Mouse (Mus musculus) thymus, postnatal 10 days (tissue): ENCODE data around the gene Arhgef16.
A peak's percentile ranks its signal among the peaks of the same experiment; 100 is the strongest.

Source experiments
- DNase-seq, 2 experiments: peaks; one replicate each; pipeline ENCODE4 v3.0.0; 2021; ENCODE audit warnings: low spot score in 2 of 2

Arhgef16 gene

DNA sequence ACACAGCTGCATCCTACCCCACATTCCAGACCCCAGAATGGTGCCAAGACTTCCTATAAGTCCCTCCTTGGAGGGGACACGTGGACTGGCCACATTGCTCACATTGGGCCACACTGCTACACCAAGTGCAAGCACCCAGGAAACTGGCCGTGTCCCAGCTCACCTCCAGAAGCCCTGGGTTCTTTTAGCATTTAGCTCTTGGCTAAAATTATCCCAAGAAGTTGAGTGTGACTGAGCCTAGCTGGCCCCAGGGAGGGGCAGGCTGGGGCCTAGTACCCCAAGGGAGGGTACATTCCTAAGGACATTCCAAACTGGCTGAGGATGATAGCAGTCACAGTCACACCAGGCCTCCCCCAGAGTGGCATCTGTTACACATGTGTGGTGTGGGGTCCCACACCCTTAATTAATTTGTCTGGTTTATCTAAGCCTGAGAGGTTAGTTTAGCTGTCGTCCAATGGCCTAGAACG lies 7.7 kb downstream of the Arhgef16 start:
- no peak for DNase-seq

- DNase-seq: no peak
Measured at GRCm38 (mm10) chr4:154283671-154284070, 17.8 kb downstream of the Arhgef16 start.

- no peak for DNase-seq
Measured at GRCm38 (mm10) chr4:154279481-154279880, 22.0 kb downstream of the Arhgef16 start.

DNA sequence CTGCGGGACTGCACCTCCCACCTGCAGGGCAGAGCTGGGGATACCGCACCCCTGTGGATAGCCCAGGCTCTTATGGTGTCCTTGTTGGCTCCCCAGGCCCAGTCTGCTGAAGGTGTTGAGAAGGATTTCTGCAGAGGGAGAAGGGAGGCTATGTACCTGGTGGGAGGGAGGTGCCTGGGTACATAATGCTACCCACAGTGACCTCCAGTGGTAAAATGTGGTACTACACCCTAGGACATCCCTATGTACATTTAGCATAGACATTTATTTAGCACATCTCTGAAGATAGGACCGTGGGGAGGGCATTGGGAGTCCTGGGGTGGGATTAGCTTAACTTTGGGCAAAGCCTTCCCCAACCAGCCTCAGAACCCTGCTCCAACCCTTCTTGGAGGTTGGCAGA lies 28.5 kb downstream of the Arhgef16 start:
- peak in 1 of 2 experiments; percentile 40 for DNase-seq

- no peak for DNase-seq
Measured at GRCm38 (mm10) chr4:154269520-154269919, 32.0 kb downstream of the Arhgef16 start.

DNA sequence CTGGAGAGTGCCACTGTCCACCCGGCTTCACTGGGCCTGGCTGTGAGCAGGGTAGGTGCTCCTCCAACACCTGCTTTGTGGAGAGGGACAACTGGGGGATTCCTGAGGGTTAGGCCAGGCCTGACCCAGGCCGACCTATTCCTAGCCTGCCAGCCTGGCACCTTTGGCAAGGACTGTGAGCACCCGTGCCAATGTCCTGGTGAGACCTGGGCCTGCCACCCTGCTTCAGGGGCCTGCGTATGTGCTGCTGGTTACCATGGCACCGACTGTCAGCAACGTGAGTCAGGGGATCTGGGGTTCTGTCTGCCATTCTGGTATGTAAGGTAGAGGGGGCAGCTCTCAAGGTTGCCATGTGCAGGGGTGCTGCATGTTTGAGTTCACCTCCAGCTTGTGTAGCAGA lies 34.0 kb downstream of the Arhgef16 start:
- DNase-seq: no peak

GRCm38 (mm10) chr4:154262071-154262470 lies 39.4 kb downstream of the Arhgef16 start:
- DNase-seq: no peak

GRCm38 (mm10) chr4:154260755-154261154 lies 40.7 kb downstream of the Arhgef16 start:
- no peak for DNase-seq

- no peak for DNase-seq
Measured at GRCm38 (mm10) chr4:154252537-154253255, 48.8 kb downstream of the Arhgef16 start.

DNA sequence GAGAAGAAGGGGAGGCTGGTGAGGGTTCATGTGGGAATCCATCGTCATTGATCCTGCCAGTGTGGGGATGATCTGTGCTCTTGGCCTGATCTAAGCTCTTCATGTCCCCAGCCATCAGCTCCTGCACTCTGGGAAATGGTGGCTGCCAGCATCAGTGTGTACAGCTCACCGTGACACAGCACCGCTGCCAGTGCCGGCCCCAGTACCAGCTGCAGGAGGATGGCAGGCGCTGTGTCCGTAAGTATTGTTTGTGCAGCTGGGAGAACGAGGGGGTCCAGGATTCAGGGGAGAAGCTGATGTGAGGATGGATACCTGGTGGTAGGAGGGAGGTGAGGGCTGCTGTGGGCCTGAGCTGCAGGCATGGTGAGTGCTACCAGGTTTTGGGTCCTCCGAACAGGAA lies 52.2 kb downstream of the Arhgef16 start:
- DNase-seq: no peak

- DNase-seq: no peak
Measured at GRCm38 (mm10) chr4:154248092-154248805, 53.2 kb downstream of the Arhgef16 start.

DNA sequence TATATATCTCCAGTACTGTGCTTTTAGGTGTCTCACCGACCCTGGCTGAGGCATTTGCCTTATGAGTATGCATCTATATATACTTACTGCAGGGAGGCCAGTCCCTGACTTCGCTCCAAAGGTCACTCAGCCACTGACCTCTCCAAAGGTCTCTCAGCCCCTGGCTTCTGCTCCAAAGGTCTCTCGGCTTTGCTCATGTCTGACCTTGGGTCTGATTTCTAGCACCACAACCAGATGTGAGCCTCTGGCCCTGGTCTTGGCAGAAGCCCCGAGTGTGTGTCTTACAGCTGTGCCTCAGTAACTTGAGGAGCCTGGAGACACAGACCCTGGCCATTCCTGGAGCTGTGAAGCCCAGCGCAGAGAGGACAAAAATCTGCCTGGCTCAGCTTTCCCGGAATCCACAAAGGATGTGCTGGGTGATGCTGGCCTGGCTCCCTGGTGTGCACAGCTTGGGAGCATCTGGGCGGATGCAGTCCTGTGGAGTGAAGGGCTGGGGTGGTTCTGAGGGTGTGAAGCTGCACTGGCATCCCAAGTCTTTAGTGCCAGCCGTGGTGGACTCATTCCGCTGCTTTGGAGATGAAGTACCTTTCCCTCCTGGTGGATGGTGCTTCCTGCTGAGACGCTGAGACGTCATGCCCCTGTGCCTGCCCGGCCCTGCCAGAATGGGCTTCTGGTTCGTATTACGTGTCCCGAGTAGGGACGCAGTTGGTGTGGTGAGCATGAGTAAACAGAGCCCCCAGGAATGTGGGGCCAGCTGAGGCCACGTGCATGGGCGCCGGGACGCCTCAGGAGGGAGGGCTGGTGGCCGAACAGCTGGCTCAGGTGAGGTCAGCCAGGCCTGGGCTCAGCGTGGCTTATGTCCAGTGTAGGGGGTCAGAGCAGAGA lies 54.0 kb downstream of the Arhgef16 start:
- no peak for DNase-seq

DNA sequence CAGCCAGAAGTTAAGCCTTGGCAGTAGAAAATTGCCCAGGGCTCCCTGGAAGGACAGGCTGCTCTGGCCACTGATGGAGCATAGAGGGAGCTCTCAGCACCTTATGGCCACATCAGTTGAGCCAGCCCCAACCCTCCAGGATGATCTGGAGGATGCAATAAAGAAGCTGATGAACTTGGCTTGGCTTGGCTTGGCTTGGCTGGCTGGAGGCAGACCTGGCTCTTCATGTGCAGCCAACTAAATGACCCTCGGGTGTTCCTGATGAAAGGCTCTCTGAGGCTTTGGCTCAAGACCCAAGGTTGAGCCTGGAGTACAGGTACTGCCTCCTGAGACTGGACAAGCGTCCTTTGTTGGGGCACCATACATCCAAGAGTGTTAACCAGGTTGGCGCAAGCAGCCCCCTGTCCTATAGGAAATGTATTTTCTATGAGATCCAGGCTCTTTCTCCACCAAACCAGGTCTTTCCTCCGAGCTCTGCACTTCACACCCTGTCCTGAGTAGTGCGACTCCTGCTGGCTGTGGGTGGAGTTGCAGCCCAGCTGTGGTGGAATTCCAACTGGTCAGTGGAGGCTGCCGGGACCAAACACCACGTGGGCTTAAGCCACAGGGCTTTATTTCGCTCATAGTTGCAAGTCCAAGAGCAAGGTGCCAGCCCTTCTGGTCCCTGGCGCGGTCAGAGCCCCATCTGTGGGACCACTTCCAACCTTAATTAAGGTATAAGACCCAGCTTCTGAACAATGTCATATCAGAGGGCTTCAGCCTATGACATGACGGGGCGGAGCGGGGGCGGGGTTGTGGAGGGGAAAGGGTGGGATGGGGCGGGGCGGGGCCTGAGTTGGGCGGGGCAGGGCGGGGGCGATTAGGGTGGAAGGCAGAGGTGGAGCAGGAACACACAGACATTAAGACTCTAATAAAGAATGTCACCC lies 55.1 kb downstream of the Arhgef16 start:
- peak in 1 of 2 experiments; percentile 53 for DNase-seq

- no peak for DNase-seq
Measured at GRCm38 (mm10) chr4:154245342-154245741, 56.1 kb downstream of the Arhgef16 start.

GRCm38 (mm10) chr4:154240608-154241007 lies 60.9 kb downstream of the Arhgef16 start:
- no peak for DNase-seq

- DNase-seq: no peak
Measured at GRCm38 (mm10) chr4:154239199-154239598, 62.3 kb downstream of the Arhgef16 start.

- DNase-seq: no peak
Measured at GRCm38 (mm10) chr4:154237306-154237705, 64.2 kb downstream of the Arhgef16 start.

DNA sequence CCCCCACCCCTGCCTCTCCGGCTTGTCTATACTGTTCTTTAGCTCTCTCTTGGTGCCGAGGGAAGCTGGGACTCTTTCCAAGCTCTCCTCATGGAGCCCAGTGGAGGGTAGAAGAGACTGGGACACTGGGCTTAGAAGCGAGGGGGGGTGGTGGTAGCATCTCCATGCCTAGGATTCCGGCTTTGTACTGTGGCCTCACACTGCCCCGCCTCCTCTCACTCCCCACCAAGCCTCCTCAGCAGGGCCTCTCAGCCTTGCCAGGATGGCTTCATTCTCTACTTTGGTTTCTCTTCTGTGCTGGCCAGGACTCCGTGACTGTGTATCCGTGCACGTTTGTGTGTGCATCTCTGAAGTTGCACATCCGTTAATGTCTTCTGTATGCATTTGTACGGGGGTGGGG lies 64.6 kb downstream of the Arhgef16 start:
- DNase-seq: no peak

DNA sequence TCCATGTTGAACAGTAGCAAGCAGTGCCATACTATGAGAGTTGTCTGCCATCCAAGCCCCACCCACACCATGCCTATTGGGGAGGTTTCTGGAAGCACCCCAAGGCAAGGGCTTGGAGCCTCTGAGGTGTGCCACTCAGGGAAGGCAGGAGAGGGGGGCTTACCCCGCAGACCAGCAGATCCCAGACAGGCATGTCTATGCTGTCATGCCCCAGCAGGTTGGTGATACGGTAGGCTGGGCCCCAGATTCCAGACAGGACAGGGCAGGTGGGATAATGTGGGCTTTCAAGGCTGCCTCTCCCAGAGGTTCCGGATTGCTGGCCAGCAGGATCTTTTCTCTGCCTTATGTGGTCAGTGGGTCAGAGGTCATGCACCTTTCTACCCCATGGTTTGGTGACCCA lies 65.5 kb downstream of the Arhgef16 start:
- DNase-seq: no peak

- no peak for DNase-seq
Measured at GRCm38 (mm10) chr4:154232295-154232694, 69.2 kb downstream of the Arhgef16 start.

DNA sequence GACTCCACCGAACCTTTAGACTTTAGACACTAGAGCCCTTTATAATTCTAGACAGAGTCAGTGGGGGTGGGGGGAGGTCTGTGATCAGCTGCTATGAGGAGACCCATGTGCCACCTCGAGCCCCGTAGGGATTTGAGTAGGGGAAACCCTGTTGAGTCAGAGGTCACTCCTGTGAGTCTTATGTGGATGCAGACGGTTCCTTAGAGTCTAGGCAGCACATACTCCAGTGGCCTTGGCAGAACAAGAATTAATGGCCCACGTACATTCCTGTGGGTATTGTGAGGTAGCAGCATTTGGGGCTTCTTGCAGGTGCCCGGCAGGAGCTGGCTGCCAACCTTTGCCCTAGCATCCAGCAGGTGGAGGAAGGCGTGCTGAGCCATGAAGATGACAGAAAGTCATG lies 70.1 kb downstream of the Arhgef16 start:
- DNase-seq: no peak
